Mouse (Mus musculus) myocyte (in vitro differentiated cells): ENCODE data around the gene Msantd1. TPM values are rescaled to one million over a fixed set of nuclear protein-coding genes. Genes with fewer than 3 reads are reported as not detected.

Experiments
- H3K27me3 ChIP-seq: one replicate; pipeline ENCODE4 v1.6.1; 2011; ENCODE audit not compliant: control insufficient read depth, insufficient read depth, insufficient read length
- H3K36me3 ChIP-seq: one replicate; pipeline ENCODE4 v1.6.1; 2011; ENCODE audit not compliant: control insufficient read depth, insufficient read depth
- H3K4me2 ChIP-seq: one replicate; pipeline ENCODE4 v1.6.1; 2011; ENCODE audit warnings: low read depth, control low read depth
- H3K4me3 ChIP-seq: one replicate; pipeline ENCODE4 v1.5.1; 2011; ENCODE audit warnings: mild to moderate bottlenecking, control low read depth, moderate library complexity
- H3K79me2 ChIP-seq: one replicate; pipeline ENCODE4 v1.6.1; 2011; ENCODE audit not compliant: control insufficient read depth, insufficient read depth
- H3ac ChIP-seq: one replicate; pipeline ENCODE4 v1.6.1; 2011; ENCODE audit not compliant: control insufficient read depth, insufficient read length
- CEBPB ChIP-seq: IDR thresholded peaks from 2 replicates; pipeline ENCODE4 v1.6.1; 2011; ENCODE audit warnings: mild to moderate bottlenecking, moderate library complexity; ENCODE audit not compliant: poor library complexity, insufficient read depth, severe bottlenecking
- E2F4 ChIP-seq: IDR thresholded peaks from one replicate; pipeline ENCODE4 v1.6.1; 2011; ENCODE audit warnings: mild to moderate bottlenecking, control low read depth, moderate library complexity; ENCODE audit not compliant: insufficient read depth
- MAX ChIP-seq: IDR thresholded peaks from one replicate; pipeline ENCODE4 v1.6.1; 2011; ENCODE audit warnings: low read depth, mild to moderate bottlenecking, control low read depth
- MYOD1 ChIP-seq, 3 experiments: IDR thresholded peaks; one replicate each; pipeline ENCODE4 v1.6.1; 2011; ENCODE audit warnings: control low read depth in 2 of 3, low read depth in 2 of 3, mild to moderate bottlenecking in 2 of 3, moderate library complexity in 1 of 3; ENCODE audit not compliant: insufficient read length in 2 of 3, control insufficient read depth in 1 of 3
- MYOG ChIP-seq, 3 experiments: IDR thresholded peaks; one replicate each; pipeline ENCODE4 v1.6.1; 2011; ENCODE audit warnings: control low read depth in 2 of 3, low read depth in 2 of 3, mild to moderate bottlenecking in 2 of 3; ENCODE audit not compliant: insufficient read length in 2 of 3, control insufficient read depth in 1 of 3, insufficient read depth in 1 of 3
- POLR2A ChIP-seq: IDR thresholded peaks from one replicate; pipeline ENCODE4 v1.6.1; 2011; ENCODE audit warnings: low read depth, mild to moderate bottlenecking, control low read depth, moderate library complexity; ENCODE audit not compliant: insufficient read length
- POLR2AphosphoS2 ChIP-seq: IDR thresholded peaks from one replicate; pipeline ENCODE4 v1.6.1; 2011; ENCODE audit warnings: low read depth, control low read depth; ENCODE audit not compliant: insufficient read length
- REST ChIP-seq: IDR thresholded peaks from one replicate; pipeline ENCODE4 v1.6.1; 2011; ENCODE audit warnings: mild to moderate bottlenecking, control low read depth, moderate library complexity; ENCODE audit not compliant: insufficient read depth, insufficient read length
- SRF ChIP-seq: IDR thresholded peaks from one replicate; pipeline ENCODE4 v1.6.1; 2011; ENCODE audit warnings: low read depth; ENCODE audit not compliant: control insufficient read depth, insufficient read length
- TCF12 ChIP-seq: IDR thresholded peaks from one replicate; pipeline ENCODE4 v1.6.1; 2011; ENCODE audit warnings: mild to moderate bottlenecking, control low read depth; ENCODE audit not compliant: poor library complexity, insufficient read depth, severe bottlenecking
- TCF3 ChIP-seq: IDR thresholded peaks from one replicate; pipeline ENCODE4 v1.6.1; 2011; ENCODE audit warnings: low read depth, control low read depth; ENCODE audit not compliant: insufficient read length
- USF1 ChIP-seq: IDR thresholded peaks from one replicate; pipeline ENCODE4 v1.6.1; 2011; ENCODE audit warnings: low read depth, mild to moderate bottlenecking, control low read depth, moderate library complexity
- polyA plus RNA-seq: library from polyadenylated mRNA; unstranded; fragments of >200 nt; fragmentation: generic; extraction: Trizol; gene quantifications from one replicate; pipeline ENCODE4 v1.2.1, GENCODE M21; 2012; ENCODE audit warnings: missing spikeins

The Msantd1 gene
- polyA plus RNA-seq, 1 experiment: not detected

- Histone ChIP-seq H3K27me3 (no peaks in the 10 kb centered on the region), H3K36me3 (peaks cover 35% of the 10 kb centered on the region), H3K79me2 (no peaks in the 10 kb centered on the region), H3ac (no peak overlapping the region), H3K4me2 (no peak overlapping the region), H3K4me3 (no peak overlapping the region)
- TF ChIP-seq TCF3 (no peak), POLR2AphosphoS2 (no peak), TCF12 (no peak), MYOD1 (IDR thresholded peaks at IDR 0.05; ENCODE audit: control insufficient read depth in 1 of 3, insufficient read length in 2 of 3, low read depth in 2 of 3) (no peak), MAX (no peak), POLR2A (no peak), E2F4 (no peak), USF1 (no peak), REST (no peak)
Measured at GRCm38 (mm10) chr5:34904412-34904811, 3.4 kb upstream of the Msantd1 start.

GRCm38 (mm10) chr5:34907230-34907629 lies 582 bp upstream of the Msantd1 start:
- Histone ChIP-seq H3ac (no peak overlapping the region), H3K27me3 (no peaks in the 10 kb centered on the region), H3K4me2 (no peak overlapping the region), H3K36me3 (peaks cover 18% of the 10 kb centered on the region), H3K79me2 (no peaks in the 10 kb centered on the region), H3K4me3 (no peak overlapping the region)
- TF ChIP-seq E2F4 (no peak), USF1 (no peak), CEBPB (no peak), MYOD1 (IDR thresholded peaks at IDR 0.05; ENCODE audit: control insufficient read depth in 1 of 3, insufficient read length in 2 of 3, low read depth in 2 of 3) (no peak), POLR2A (no peak), SRF (no peak), MAX (no peak)

GRCm38 (mm10) chr5:34908726-34909633 lies 1.2 kb downstream of the Msantd1 start:
- Histone ChIP-seq H3K36me3 (peaks cover 18% of the 10 kb centered on the region), H3K79me2 (no peaks in the 10 kb centered on the region), H3K27me3 (peaks cover 6% of the 10 kb centered on the region), H3K4me3 (no peak overlapping the region), H3ac (no peak overlapping the region), H3K4me2 (no peak overlapping the region)
- TF ChIP-seq E2F4 (no peak), CEBPB (no peak), MYOD1 (IDR thresholded peaks at IDR 0.05; ENCODE audit: control insufficient read depth in 1 of 3, insufficient read length in 2 of 3, low read depth in 2 of 3) (peak in 1 of 3 experiments; percentile 45), MYOG (IDR thresholded peaks at IDR 0.05; ENCODE audit: control insufficient read depth in 1 of 3, insufficient read depth in 1 of 3, insufficient read length in 2 of 3, low read depth in 2 of 3) (peak in 1 of 3 experiments; percentile 47), POLR2AphosphoS2 (no peak)

GRCm38 (mm10) chr5:34909634-34910503 lies 2.1 kb downstream of the Msantd1 start:
- H3K4me2 ChIP-seq: no peak overlapping the region
- no peaks in the 10 kb centered on the region for H3K79me2 ChIP-seq
- no peak overlapping the region for H3K4me3 ChIP-seq
- H3ac ChIP-seq: no peak overlapping the region
- H3K27me3 ChIP-seq: peaks cover 10% of the 10 kb centered on the region
- peaks cover 11% of the 10 kb centered on the region for H3K36me3 ChIP-seq
- TF ChIP-seq TCF3 (no peak), MYOG (IDR thresholded peaks at IDR 0.05; ENCODE audit: control insufficient read depth in 1 of 3, insufficient read depth in 1 of 3, insufficient read length in 2 of 3, low read depth in 2 of 3) (no peak), CEBPB (no peak), SRF (no peak), POLR2A (no peak), MAX (no peak), TCF12 (no peak), REST (no peak), E2F4 (no peak), MYOD1 (IDR thresholded peaks at IDR 0.05; ENCODE audit: control insufficient read depth in 1 of 3, insufficient read length in 2 of 3, low read depth in 2 of 3) (no peak), POLR2AphosphoS2 (no peak), USF1 (no peak)

GRCm38 (mm10) chr5:34910504-34910815 lies 2.6 kb downstream of the Msantd1 start:
- H3K4me3 ChIP-seq: no peak overlapping the region
- no peak overlapping the region for H3ac ChIP-seq
- no peak overlapping the region for H3K4me2 ChIP-seq
- H3K79me2 ChIP-seq: no peaks in the 10 kb centered on the region
- peaks cover 6% of the 10 kb centered on the region for H3K36me3 ChIP-seq
- H3K27me3 ChIP-seq: peaks cover 10% of the 10 kb centered on the region
- TF ChIP-seq MAX (no peak), MYOG (IDR thresholded peaks at IDR 0.05; ENCODE audit: control insufficient read depth in 1 of 3, insufficient read depth in 1 of 3, insufficient read length in 2 of 3, low read depth in 2 of 3) (no peak), TCF12 (no peak), TCF3 (no peak), REST (no peak), USF1 (no peak)
